Mouse (Mus musculus) embryonic fibroblast, embryonic 13.5 days (primary cell): ENCODE measurements around the gene Jun. TPM values are rescaled to one million over a fixed set of nuclear protein-coding genes. Genes with fewer than 3 reads are reported as not detected.
A peak's percentile ranks its signal among the peaks of the same experiment; 100 is the strongest.

Source experiments
- H3K27ac ChIP-seq: 2 replicates; pipeline ENCODE4 v1.5.1; 2012; ENCODE audit warnings: low read length, control low read depth, inconsistent platforms; ENCODE audit not compliant: insufficient read depth
- H3K4me1 ChIP-seq: 2 replicates; pipeline ENCODE4 v1.6.1; 2011; ENCODE audit warnings: low read length; ENCODE audit not compliant: control insufficient read depth, insufficient read depth
- H3K4me3 ChIP-seq: 2 replicates; pipeline ENCODE4 v1.5.1; 2011; ENCODE audit warnings: mild to moderate bottlenecking, control low read depth, low read length; ENCODE audit not compliant: insufficient read depth
- CTCF ChIP-seq: IDR thresholded peaks from 2 replicates; pipeline ENCODE4 v1.5.1; 2011; ENCODE audit warnings: mild to moderate bottlenecking, control low read depth, low read length, moderate library complexity, borderline replicate concordance; ENCODE audit not compliant: insufficient read depth
- POLR2A ChIP-seq: IDR thresholded peaks from 2 replicates; pipeline ENCODE4 v1.6.1; 2011; ENCODE audit warnings: low read depth, mild to moderate bottlenecking, control low read depth, low read length, moderate library complexity
- polyA plus RNA-seq: library from polyadenylated mRNA; stranded (reverse); fragments of >200 nt; gene quantifications from 2 replicates; pipeline ENCODE4 v1.2.4, GENCODE M21; 2011; ENCODE audit warnings: low read depth; ENCODE audit not compliant: missing spikeins, insufficient read length

Gene Jun
- polyA plus RNA-seq, 1 experiment = 45.3 TPM

GRCm38 (mm10) chr4:95093615-95094014 lies 41.6 kb upstream of the Jun start:
- no peak overlapping the region for H3K4me3 ChIP-seq
- no peak overlapping the region; the same call in 1 of the 2 replicates for H3K27ac ChIP-seq
- no peak for TF ChIP-seq POLR2A
- TF ChIP-seq CTCF = no peak
- H3K4me1 ChIP-seq = peaks cover 19% of the 10 kb centered on the region

- Histone ChIP-seq H3K4me3 (no peak overlapping the region), H3K4me1 (peaks cover 10% of the 10 kb centered on the region), H3K27ac (peak overlapping the region; percentile 29; the same call in 1 of the 2 replicates)
- TF ChIP-seq CTCF = no peak
- TF ChIP-seq POLR2A = no peak
Observed at GRCm38 (mm10) chr4:95092516-95092915, 40.5 kb upstream of the Jun start.

- TF ChIP-seq CTCF = no peak
- TF ChIP-seq POLR2A = no peak
- Histone ChIP-seq H3K4me1 (peaks cover 8% of the 10 kb centered on the region), H3K27ac (no peak overlapping the region), H3K4me3 (no peak overlapping the region)
Observed at GRCm38 (mm10) chr4:95091536-95091935, 39.5 kb upstream of the Jun start.

DNA sequence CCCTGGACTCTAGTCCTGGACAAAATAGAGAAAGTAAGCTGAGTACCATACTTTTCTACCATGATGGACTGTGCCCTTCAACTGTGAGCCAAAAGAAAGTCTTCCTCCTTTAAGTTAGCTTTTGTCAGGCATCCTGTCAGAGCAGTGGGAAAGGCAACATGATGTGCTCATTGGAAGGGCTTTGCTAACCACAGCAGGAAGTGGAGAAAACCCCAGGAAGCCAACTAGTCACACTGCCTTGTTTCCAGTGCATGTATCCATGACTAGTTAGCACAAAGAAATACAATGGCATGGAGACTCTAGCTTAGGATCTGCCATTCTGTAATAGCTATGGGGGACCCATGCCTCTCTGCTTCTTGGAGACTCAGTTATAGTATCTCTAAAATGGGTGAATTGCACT lies 37.9 kb upstream of the Jun start:
- Histone ChIP-seq H3K4me1 (peaks cover 4% of the 10 kb centered on the region), H3K27ac (no peak overlapping the region), H3K4me3 (no peak overlapping the region)
- no peak for TF ChIP-seq CTCF
- no peak for TF ChIP-seq POLR2A

DNA sequence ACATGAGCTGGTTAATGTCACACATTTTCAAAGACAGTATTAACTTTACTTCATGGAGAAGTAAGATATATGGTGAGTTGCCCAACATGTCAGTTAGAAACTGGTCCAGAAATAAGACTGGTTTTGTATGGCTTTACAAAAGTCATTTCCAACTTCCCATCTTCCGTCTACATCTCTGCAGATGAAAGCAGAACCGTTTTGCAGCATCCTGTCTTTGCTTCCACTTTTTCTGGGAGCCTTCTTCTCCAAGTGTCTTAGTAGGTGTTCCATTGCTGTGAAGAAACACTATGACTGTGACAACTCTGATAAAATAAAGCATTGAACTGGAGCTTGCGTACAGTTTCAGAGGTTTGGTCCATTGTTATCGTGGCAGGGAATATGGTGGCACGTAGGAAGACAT lies 37.0 kb upstream of the Jun start:
- Histone ChIP-seq H3K27ac (no peak overlapping the region), H3K4me1 (peaks cover 3% of the 10 kb centered on the region), H3K4me3 (no peak overlapping the region)
- TF ChIP-seq POLR2A = no peak

DNA sequence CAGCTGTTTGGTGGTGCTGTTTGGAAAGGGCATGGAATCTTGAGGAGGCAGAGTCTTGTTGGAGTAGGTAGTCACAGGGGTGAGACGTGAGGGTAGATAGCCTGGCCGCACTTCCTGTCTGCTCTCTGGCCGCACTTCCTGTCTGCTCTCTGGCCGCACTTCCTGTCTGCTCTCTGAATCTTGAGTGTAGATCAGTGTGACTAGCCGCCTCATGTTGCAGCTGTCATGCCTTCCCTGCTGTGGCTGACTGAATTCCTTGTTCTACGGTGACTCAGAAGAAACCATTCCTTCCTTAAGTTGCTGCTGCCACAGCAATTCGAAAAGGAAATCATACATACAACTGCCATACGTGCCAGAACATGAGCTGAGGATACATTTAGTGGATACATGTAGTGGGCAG lies 31.9 kb upstream of the Jun start:
- Histone ChIP-seq H3K4me3 (no peak overlapping the region), H3K4me1 (peaks cover 4% of the 10 kb centered on the region; the same call in 1 of the 2 replicates), H3K27ac (peak overlapping the region; percentile 28; the same call in 1 of the 2 replicates)
- TF ChIP-seq POLR2A = no peak
- TF ChIP-seq CTCF = no peak

DNA sequence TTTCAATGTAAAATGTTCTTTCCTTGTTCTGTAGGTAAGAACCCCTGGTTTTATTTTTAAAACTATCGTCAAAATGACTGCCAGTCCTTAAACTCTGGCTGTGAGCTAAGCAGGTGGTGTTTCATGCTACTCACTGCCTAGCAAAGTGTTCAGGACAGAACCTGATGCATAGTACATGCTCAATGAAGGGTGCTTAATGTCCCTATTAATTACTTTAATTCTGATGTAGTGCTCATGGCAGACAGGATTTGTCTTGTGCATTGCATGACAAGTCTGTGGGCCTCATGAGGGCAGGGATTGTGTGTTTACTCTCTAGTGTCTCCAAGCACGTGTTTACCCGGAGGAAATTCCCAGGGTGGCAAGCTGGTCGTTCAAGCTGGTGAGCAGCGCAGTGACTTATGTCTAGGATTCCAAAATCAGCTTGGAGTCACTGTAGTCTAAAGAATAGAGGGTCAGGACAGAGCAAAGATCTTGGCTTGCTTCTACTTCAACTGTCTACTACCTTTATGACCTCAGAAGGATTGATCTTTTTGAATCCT lies 31.2 kb upstream of the Jun start:
- TF ChIP-seq POLR2A = no peak
- TF ChIP-seq CTCF = no peak
- H3K4me1 ChIP-seq = peaks cover 4% of the 10 kb centered on the region; the same call in 1 of the 2 replicates
- no peak overlapping the region for H3K27ac ChIP-seq
- H3K4me3 ChIP-seq = no peak overlapping the region

DNA sequence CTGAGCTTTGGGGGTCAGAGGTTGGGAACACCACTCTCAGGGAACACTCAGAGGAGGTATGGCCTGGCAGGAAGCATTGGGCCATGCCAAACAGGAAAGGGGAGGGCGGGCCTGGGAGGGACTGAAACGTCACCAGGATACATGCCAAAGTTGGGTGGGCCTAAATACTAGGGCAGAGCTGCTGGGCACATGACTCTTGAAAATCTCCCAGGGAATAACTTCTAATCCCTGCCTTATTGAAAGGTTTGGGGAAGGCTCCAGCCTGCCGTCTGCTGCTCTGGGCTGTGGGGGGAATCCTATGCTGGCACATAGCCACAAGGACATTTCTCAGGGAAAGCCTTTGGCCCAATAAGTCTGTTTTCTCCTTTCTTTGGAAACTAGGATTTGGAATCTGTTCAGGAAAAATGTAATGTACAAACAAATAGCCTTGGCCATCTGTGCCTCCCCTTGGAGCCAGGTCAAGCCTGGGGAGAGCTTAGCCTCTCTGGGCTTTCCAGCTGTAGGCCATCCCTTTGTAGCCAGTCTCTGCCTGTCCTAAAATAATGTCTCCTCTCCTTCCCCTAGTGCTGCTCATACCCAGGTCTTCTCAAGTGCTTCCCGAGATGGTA lies 30.6 kb upstream of the Jun start:
- Histone ChIP-seq H3K4me3 (no peak overlapping the region), H3K4me1 (peaks cover 4% of the 10 kb centered on the region; the same call in 1 of the 2 replicates), H3K27ac (0 out of 2 replicates have a peak overlapping the region, but pooled peaks have one; percentile 8)
- TF ChIP-seq POLR2A (no peak), CTCF (no peak)

DNA sequence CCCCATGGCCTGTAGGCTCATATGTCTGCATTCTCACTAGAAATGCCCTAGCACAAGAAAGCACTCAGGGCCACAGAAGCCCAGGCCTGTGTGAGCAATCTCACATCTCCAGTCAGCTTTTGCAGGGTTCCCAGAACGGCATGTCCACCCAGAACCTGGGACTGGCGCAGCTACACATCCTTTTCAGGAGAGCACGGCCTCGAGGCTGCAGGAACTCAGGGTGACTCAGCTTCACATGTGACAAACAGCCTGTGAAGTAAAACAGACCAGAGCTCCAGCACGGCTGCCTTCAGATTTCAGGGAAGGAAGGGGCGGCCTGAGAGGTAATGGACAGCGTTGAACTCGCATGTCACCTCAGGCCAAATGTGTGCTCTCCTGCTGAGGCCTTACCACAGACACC lies 29.6 kb upstream of the Jun start:
- Histone ChIP-seq H3K27ac (no peak overlapping the region), H3K4me1 (peaks cover 4% of the 10 kb centered on the region; the same call in 1 of the 2 replicates), H3K4me3 (no peak overlapping the region)
- TF ChIP-seq POLR2A (no peak), CTCF (no peak)

- Histone ChIP-seq H3K4me1 (peaks cover 4% of the 10 kb centered on the region; the same call in 1 of the 2 replicates), H3K27ac (no peak overlapping the region), H3K4me3 (no peak overlapping the region)
- TF ChIP-seq POLR2A = no peak
Observed at GRCm38 (mm10) chr4:95078625-95079024, 26.6 kb upstream of the Jun start.
